Mouse (Mus musculus) central nervous system, embryonic 14 days (tissue): ENCODE results near the gene Hao1. TPM values are rescaled to one million over a fixed set of nuclear protein-coding genes. Genes with fewer than 3 reads are reported as not detected.

Source experiments
- polyA plus RNA-seq: library from polyadenylated mRNA; depleted of rRNA; stranded (reverse); fragments of >200 nt; gene quantifications from 2 replicates; pipeline ENCODE4 v1.2.3, GENCODE M21; 2012; rRNA removed

Hao1 gene
- 0.07 TPM in 1 of 2 replicates, not detected in the other for polyA plus RNA-seq

DNA sequence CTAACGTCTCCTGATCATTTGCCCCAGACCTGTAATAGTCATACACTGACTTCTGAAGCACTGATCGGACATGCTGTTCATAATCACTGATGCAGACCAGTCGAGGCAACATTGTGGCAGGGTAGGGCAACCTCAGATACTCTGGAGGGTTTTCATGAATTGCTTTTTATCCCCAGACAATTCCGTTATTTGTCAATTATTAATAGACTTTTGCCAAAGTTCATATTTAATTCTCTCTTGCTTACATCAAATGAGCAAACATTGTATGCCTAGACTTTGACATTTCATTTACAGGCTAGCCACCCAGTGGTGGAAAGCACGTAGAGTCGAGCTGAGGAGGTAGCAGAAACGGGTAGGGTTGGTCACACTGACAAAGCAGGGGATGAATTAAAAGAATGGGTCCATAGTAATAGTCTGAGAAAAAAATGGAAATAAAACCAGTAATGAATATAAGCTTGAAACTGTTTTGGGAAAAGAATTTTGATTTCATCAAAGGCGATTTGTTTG is at the start of gene Hao1:
TSS of gene Hao1 (minus strand) at position 148 of the 507 bp plus-strand sequence.

Other genes starting within 250 kb of the Hao1 start
- 39.4 and 40.4 TPM in 2 replicates for gene Tmx4, start 89.8 kb upstream of the Hao1 start, polyA plus RNA-seq
- gene Plcb1, start 231.7 kb upstream of the Hao1 start, polyA plus RNA-seq: 10.7 and 11.1 TPM in 2 replicates